Mouse (Mus musculus): Measurements from ENCODE around the gene Olfr224.
"Not testable (repeated sequence)": the region's sequence is repeated elsewhere in the genome, so short reads cannot be mapped to it uniquely, and the experiment has no call there.

The Olfr224 gene

GRCm38 (mm10) chr11:58546322-58546721 is 24.0 kb downstream of the Olfr224 start, which contains the start of gene Olfr329-ps:
TSS of gene Olfr329-ps (minus strand) at chr11:58546422.
- CTCF ChIA-PET: no interaction called here

GRCm38 (mm10) chr11:58534736-58535135 is 35.6 kb downstream of the Olfr224 start, which contains the start of gene Olfr330:
TSS of gene Olfr330 (minus strand) at chr11:58534836.
- POLR2A ChIA-PET: interaction anchor here in 1 of 4 experiments (0.7 kb wide), 1 partner anchor 1249 kb away, joined by 5 read pairs; no protein-coding TSS in a partner anchor
- CTCF ChIA-PET: not testable (repeated sequence)

More at GRCm38 (mm10) chr11:58546322-58546721, 24.0 kb downstream of the Olfr224 start, which contains the start of gene Olfr329-ps:
- POLR2A ChIA-PET: no interaction called here

- POLR2A ChIA-PET, CTCF ChIA-PET: not testable (repeated sequence)
Measured at GRCm38 (mm10) chr11:58519756-58520155, 50.6 kb downstream of the Olfr224 start.

- CTCF ChIA-PET, POLR2A ChIA-PET: not testable (repeated sequence)
Measured at GRCm38 (mm10) chr11:58518916-58519315, 51.4 kb downstream of the Olfr224 start.
